Mouse (Mus musculus) CH12.LX (cell line): Measurements from ENCODE around the gene Ttc38. TPM values are rescaled to one million over a fixed set of nuclear protein-coding genes. Genes with fewer than 3 reads are reported as not detected.

Experiments
- DNase-seq: peaks from one replicate; pipeline ENCODE4 v3.0.0-alpha.2; 2013; ENCODE audit errors: extremely low read depth
- H3K27ac ChIP-seq: 2 replicates; pipeline ENCODE4 v1.5.1; 2012; ENCODE audit warnings: low read depth, mild to moderate bottlenecking, control low read depth, moderate library complexity; ENCODE audit not compliant: insufficient read depth
- H3K27me3 ChIP-seq: replicated peaks from 2 replicates; pipeline ENCODE3; 2012; ENCODE audit warnings: inconsistent platforms
- H3K36me3 ChIP-seq, 2 experiments: replicated peaks in 1 of 2; 2 replicates each; pipeline versions ENCODE3 to v1.6.1; 2012; ENCODE audit warnings: inconsistent platforms in 1 of 2, low read length in 1 of 2, mild to moderate bottlenecking in 1 of 2, mixed read lengths in 1 of 2, moderate library complexity in 1 of 2; ENCODE audit not compliant: control insufficient read depth in 1 of 2, insufficient read depth in 1 of 2
- H3K4me1 ChIP-seq, 2 experiments: 2 replicates each; pipeline ENCODE4 v1.6.1; 2012; ENCODE audit warnings: inconsistent platforms in 1 of 2, moderate library complexity in 1 of 2; ENCODE audit not compliant: insufficient read depth in 2 of 2, control insufficient read depth in 1 of 2
- H3K4me2 ChIP-seq: 2 replicates; pipeline ENCODE4 v1.6.1; 2012; ENCODE audit warnings: low read depth, mild to moderate bottlenecking, control low read depth; ENCODE audit not compliant: poor library complexity, insufficient read depth, severe bottlenecking
- H3K4me3 ChIP-seq, 3 experiments: fragments of 150-350 bp in 1 of 3; sonication (generic) in 1 of 3; replicated peaks in 1 of 3; 2 replicates each; pipeline versions ENCODE3 to v1.5.1; 2011 to 2012; ENCODE audit warnings: low read depth in 2 of 3, low read length in 2 of 3, mild to moderate bottlenecking in 2 of 3, moderate library complexity in 2 of 3, control low read depth in 1 of 3, improper control_type of control experiment in 1 of 3, inconsistent platforms in 1 of 3, mixed read lengths in 1 of 3; ENCODE audit not compliant: poor library complexity in 1 of 3
- H3K79me2 ChIP-seq: replicated peaks from 2 replicates; pipeline ENCODE4 v1.6.1; 2012; ENCODE audit warnings: mild to moderate bottlenecking, moderate library complexity; ENCODE audit not compliant: control insufficient read depth, poor library complexity, insufficient read depth, severe bottlenecking; ENCODE audit errors: extremely low read depth
- H3K9ac ChIP-seq: 2 replicates; pipeline ENCODE4 v1.6.1; 2012; ENCODE audit warnings: low read depth, mild to moderate bottlenecking, control low read depth, moderate library complexity; ENCODE audit not compliant: insufficient read depth
- H3K9me3 ChIP-seq: replicated peaks from 2 replicates; pipeline ENCODE3; 2012; ENCODE audit warnings: low read length, inconsistent platforms, mixed read lengths
- BHLHE40 ChIP-seq: IDR thresholded peaks from 2 replicates; pipeline ENCODE4 v1.6.1; 2011; ENCODE audit warnings: mild to moderate bottlenecking, low read depth, low read length, improper control_type of control experiment
- CTCF ChIP-seq, 2 experiments: IDR thresholded peaks in 1 of 2; conservative IDR thresholded peaks in 1 of 2; 2 replicates each; pipeline ENCODE4 v1.5.1; 2011 to 2012; ENCODE audit warnings: low read depth in 2 of 2, low read length in 2 of 2, improper control_type of control experiment in 1 of 2, inconsistent platforms in 1 of 2, mild to moderate bottlenecking in 1 of 2, moderate library complexity in 1 of 2
- E2F4 ChIP-seq: IDR thresholded peaks from 2 replicates; pipeline ENCODE4 v1.6.1; 2011; ENCODE audit warnings: low read depth, low read length, improper control_type of control experiment; ENCODE audit not compliant: insufficient replicate concordance
- ELF1 ChIP-seq: IDR thresholded peaks from 2 replicates; pipeline ENCODE4 v1.6.1; 2014; ENCODE audit warnings: low read depth, mild to moderate bottlenecking, inconsistent platforms, low read length, improper control_type of control experiment
- EP300 ChIP-seq: IDR thresholded peaks from 2 replicates; pipeline ENCODE4 v1.6.1; 2011; ENCODE audit warnings: low read length, improper control_type of control experiment
- ETS1 ChIP-seq: conservative IDR thresholded peaks from 2 replicates; pipeline ENCODE4 v1.6.1; 2012; ENCODE audit warnings: low read depth, mild to moderate bottlenecking, inconsistent platforms, low read length, improper control_type of control experiment, moderate library complexity
- HCFC1 ChIP-seq: IDR thresholded peaks from 2 replicates; pipeline ENCODE4 v1.6.1; 2012; ENCODE audit warnings: low read depth, mild to moderate bottlenecking, inconsistent platforms, low read length, improper control_type of control experiment
- JUN ChIP-seq: IDR thresholded peaks from 2 replicates; pipeline ENCODE4 v1.6.1; 2011; ENCODE audit warnings: low read depth, mild to moderate bottlenecking, low read length, improper control_type of control experiment, moderate library complexity; ENCODE audit not compliant: insufficient read depth
- KAT2A ChIP-seq: IDR thresholded peaks from 2 replicates; pipeline ENCODE4 v1.6.1; 2012; ENCODE audit warnings: low read length, improper control_type of control experiment, inconsistent platforms; ENCODE audit not compliant: insufficient replicate concordance
- MAZ ChIP-seq: IDR thresholded peaks from 2 replicates; pipeline ENCODE4 v1.6.1; 2012; ENCODE audit warnings: low read depth, mild to moderate bottlenecking, inconsistent platforms, low read length, improper control_type of control experiment, moderate library complexity
- PAX5 ChIP-seq: IDR thresholded peaks from 2 replicates; pipeline ENCODE4 v1.6.1; 2012; ENCODE audit warnings: low read length, inconsistent platforms, mixed read lengths
- POLR2A ChIP-seq: IDR thresholded peaks from 2 replicates; pipeline ENCODE4 v1.6.1; 2011; ENCODE audit warnings: low read depth, mild to moderate bottlenecking, improper control_type of control experiment, low read length
- RAD21 ChIP-seq: IDR thresholded peaks from 2 replicates; pipeline ENCODE4 v1.6.1; 2011; ENCODE audit warnings: low read depth, mild to moderate bottlenecking, low read length, improper control_type of control experiment, moderate library complexity
- RCOR1 ChIP-seq: conservative IDR thresholded peaks from 2 replicates; pipeline ENCODE4 v1.6.1; 2012; ENCODE audit warnings: low read depth, mild to moderate bottlenecking, inconsistent platforms, low read length, improper control_type of control experiment
- SMC3 ChIP-seq: IDR thresholded peaks from 2 replicates; pipeline ENCODE4 v1.6.1; 2011; ENCODE audit warnings: low read depth, low read length, improper control_type of control experiment
- TCF12 ChIP-seq: IDR thresholded peaks from 2 replicates; pipeline ENCODE4 v1.6.1; 2014; ENCODE audit warnings: low read depth, mild to moderate bottlenecking, inconsistent platforms, low read length, improper control_type of control experiment
- USF1 ChIP-seq: IDR thresholded peaks from 2 replicates; pipeline ENCODE4 v1.6.1; 2014; ENCODE audit warnings: low read depth, mild to moderate bottlenecking, inconsistent platforms, low read length, improper control_type of control experiment
- ZNF384 ChIP-seq: IDR thresholded peaks from 2 replicates; pipeline ENCODE4 v1.6.1; 2012; ENCODE audit warnings: low read depth, low read length, improper control_type of control experiment, inconsistent platforms
- dilution Hi-C: fragments of 300-500 bp; cut with MboI; formaldehyde crosslinking; loops from 2 replicates; pipeline ENCODE4 v1.14.3; 2020; ENCODE audit warnings: low sequenced_read_pairs; ENCODE audit not compliant: extremely low pct_unique_long_range_greater_than_20kb, extremely low pct_ligation_motif_present
- in situ Hi-C: fragments of 300-500 bp; cut with MboI; formaldehyde crosslinking; loops from 3 replicates; pipeline ENCODE4 v1.14.3; 2019; ENCODE audit warnings: low sequenced_read_pairs, low pct_ligation_motif_present, low pct_unique_long_range_greater_than_20kb, mixed read lengths
- polyA plus RNA-seq: library from polyadenylated mRNA; unstranded; fragments of >175 nt; gene quantifications from 2 replicates; pipeline ENCODE4 v1.2.1, GENCODE M21; 2012; ENCODE audit warnings: low read depth; ENCODE audit not compliant: insufficient read length
- total RNA-seq, 2 experiments: library from RNA; depleted of rRNA; stranded (reverse); fragments of 300-350 nt in 1 of 2; fragments of >200 nt in 1 of 2; gene quantifications; 2 replicates each; pipeline ENCODE4 v1.2.3; 2012 to 2014

Gene Ttc38
- total and polyA plus RNA-seq, 3 experiments = 5.1 to 5.8 (median 5.1) TPM

- in situ Hi-C loops = no loop called here
- peaks cover 39% of the 10 kb centered on the region for H3K27me3 ChIP-seq
These were observed 4.0 kb upstream of the Ttc38 start for GRCm38 (mm10) chr15:85828071-85828470.

GRCm38 (mm10) chr15:85829470-85829869 is 2.6 kb upstream of the Ttc38 start:
- dilution Hi-C loops (no loop called here), in situ Hi-C loops (no loop called here)
- DNase-seq = no peak
- TF ChIP-seq USF1 (no peak), E2F4 (no peak), RAD21 (no peak), KAT2A (no peak), MAZ (no peak), TCF12 (no peak), RCOR1 (no peak)
- Histone ChIP-seq H3K27me3 (peaks cover 28% of the 10 kb centered on the region), H3K27ac (no peak overlapping the region), H3K4me3 (no peak overlapping the region), H3K9me3 (no peaks in the 10 kb centered on the region), H3K4me2 (no peak overlapping the region), H3K36me3 (peaks cover 0 to 2% of the 10 kb centered on the region in 2 experiments), H3K79me2 (no peaks in the 10 kb centered on the region), H3K4me1 (peaks cover 8 to 31% of the 10 kb centered on the region in 2 experiments), H3K9ac (no peak overlapping the region)

More at GRCm38 (mm10) chr15:85828071-85828470, 4.0 kb upstream of the Ttc38 start:
- DNase-seq = no peak
- Histone ChIP-seq H3K36me3 (no peaks in the 10 kb centered on the region), H3K9ac (no peak overlapping the region), H3K27ac (no peak overlapping the region), H3K9me3 (no peaks in the 10 kb centered on the region), H3K79me2 (no peaks in the 10 kb centered on the region), H3K4me2 (no peak overlapping the region), H3K4me3 (no peak overlapping the region), H3K4me1 (peaks cover 8 to 27% of the 10 kb centered on the region in 2 experiments)
- TF ChIP-seq HCFC1 (no peak), USF1 (no peak), JUN (no peak), BHLHE40 (no peak), PAX5 (no peak), E2F4 (no peak), ELF1 (no peak), EP300 (no peak), POLR2A (no peak), ETS1 (no peak), CTCF (conservative IDR thresholded peaks at IDR 0.05 in 1 of 2, IDR thresholded peaks at IDR 0.05 in 1 of 2; ENCODE audit: low read depth in 2 of 2, low read length in 2 of 2) (no peak), ZNF384 (no peak), SMC3 (no peak)
- dilution Hi-C loops = no loop called here
